Mouse (Mus musculus): ENCODE measurements around the gene Cpb2.

Gene Cpb2

DNA sequence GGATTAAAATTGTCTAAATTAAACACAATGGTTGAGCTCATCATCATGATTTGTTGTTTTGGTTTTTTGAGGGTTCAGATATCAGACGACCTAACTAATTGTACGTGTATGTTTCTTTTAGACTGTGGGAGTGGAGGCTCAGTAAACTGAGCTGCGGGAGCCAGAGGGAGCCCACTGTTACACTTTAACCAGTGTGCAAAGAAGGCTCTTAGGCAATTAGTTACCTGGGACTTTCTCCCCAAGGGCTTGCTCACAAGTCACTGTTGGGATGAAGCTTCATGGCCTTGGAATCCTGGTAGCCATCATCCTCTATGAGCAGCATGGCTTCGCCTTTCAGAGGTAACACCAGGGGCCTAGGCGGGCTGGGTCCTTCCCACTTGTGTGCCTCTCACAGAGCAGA is at the start of gene Cpb2:
Gene Cpb2, plus strand, starts transcription at position 201 of the 400 bp plus-strand sequence.
- DNase-seq (ENCODE audit: low spot score in 2 of 2) = no peak

DNA sequence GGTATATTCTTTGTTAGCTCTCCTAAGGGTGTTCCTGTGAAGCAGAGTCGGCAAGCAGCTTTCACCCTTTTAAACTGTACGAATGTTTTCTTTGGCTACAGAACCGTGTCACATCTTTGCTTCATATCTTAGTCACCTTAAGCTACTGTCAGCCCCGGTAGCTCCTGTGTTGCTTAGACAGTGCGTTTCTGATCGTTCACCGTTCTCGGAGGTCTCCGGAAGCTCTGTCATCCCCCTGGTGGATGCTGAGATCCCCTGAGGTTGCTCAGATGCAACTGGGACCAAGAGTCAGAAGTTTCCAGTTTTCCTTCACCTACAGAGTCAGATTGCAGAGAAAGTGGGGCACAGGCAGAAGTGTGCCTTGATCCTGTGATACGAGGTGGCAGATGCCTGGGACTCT is 49.7 kb upstream of the Cpb2 start:
- DNase-seq (ENCODE audit: low spot score in 2 of 2) = peak in 1 of 2 experiments; percentile 8

DNA sequence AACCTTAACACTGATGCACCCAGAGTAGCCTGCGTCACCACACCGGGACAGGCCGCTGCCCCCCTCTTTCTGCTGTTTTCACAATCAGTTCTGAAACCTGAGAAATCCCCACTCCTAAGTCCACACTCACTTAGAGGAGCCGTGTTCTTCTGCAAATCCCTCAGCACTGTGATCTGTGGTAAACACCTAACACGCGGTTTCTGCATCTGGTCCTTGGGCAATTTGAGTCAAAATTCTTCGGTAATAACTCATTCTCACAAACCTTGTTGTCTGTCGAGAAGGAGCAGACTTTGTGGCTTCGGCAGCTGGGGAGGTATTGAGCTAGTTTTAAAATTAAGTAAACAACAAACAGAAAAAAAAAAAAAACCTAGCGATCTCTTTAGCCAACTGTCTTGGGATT is 49.2 kb upstream of the Cpb2 start:
- DNase-seq (ENCODE audit: low spot score in 2 of 2) = peak; percentile 61 to 80

DNA sequence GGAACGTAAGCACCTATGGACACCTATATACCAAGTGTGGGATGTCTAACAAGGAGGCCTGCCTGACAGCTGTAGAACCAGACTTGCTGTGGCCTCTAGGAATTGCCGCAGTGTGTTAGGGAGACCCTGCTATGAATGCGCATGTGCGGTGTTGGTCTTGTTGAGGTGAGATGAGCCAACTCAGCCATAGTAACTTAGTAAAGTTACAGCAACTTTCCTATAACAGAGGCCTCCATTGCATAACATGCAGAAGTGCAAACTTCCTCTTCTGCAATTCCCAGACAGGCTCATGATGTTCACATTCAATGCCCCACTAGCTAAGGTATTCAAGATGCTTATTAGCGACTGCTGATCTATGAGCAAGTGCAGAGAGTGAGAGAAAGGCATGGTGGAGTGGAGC is 46.6 kb upstream of the Cpb2 start:
- DNase-seq (ENCODE audit: low spot score in 2 of 2) = peak in 1 of 2 experiments; percentile 7

DNA sequence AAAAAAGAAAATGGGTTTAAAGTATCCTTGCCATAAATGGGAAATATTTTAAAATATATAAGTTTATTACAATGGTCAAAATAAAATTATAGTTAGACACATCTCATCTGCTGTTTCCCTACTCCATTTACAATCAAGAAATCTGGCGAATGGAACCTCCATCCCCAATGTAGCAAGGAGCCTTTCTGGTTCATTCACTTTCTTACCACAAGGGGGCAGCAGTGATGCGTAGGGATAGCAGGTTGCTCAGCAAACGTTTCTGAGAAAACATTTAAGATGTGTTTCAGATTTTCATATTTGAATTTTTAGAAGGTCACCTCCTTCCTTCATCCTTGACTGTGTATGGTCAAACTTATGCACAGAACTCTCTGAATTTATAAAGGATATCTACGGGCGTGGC is 45.1 kb upstream of the Cpb2 start:
- DNase-seq (ENCODE audit: low spot score in 2 of 2) = peak in 1 of 2 experiments; percentile 60

DNA sequence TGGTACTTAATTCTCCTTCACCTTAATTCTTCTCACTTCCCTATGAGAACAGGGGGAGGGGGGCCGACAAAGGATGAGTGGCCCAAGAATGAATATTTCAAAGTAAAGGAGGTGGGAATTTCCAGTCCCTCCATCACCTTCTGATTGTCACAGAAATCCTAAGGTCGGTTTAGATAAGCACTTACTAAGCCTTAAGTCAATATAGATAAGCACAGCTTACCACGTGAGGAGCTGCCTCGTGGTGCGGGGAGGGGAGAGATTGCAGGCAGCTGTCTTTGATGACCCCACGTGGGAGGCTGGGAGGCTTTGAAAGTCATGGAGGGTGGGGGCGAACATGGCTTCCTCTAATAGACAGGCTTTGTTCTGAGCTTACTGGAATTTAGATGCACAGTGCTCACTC is 44.4 kb upstream of the Cpb2 start:
- no peak for DNase-seq (ENCODE audit: low spot score in 2 of 2)

DNA sequence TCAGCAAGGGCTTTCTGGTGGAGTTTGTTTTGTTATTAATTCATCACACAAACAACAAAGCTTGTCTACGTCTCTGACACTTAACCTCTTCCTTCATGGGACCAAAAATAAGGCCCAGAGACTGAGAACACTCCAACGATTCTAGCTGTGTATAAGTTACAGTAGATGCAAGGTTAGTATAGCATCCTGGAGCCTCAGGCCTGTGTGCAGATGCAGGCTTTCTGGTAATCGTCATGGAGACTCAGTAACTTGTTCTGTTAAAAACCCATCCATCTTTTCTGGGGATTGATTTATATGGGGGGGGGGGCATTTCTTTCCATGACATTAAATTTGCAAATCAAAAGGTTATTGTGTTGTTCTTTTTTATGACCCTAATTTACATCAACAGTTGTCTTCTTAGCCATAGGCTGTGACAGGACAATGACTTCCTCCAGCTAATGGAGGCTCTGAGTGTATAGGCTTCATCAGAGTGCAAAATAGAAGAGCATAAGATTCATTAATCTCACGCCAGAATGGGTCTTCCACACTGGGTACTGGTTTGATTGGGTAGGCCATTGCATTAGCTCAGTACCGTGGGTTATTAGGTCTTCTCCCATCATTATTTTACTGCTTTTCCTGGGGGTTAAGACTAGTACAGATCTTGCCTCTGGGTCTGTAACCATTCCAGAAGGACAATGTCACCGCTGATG is 36.6 kb upstream of the Cpb2 start:
- DNase-seq (ENCODE audit: low spot score in 2 of 2) = no peak

DNA sequence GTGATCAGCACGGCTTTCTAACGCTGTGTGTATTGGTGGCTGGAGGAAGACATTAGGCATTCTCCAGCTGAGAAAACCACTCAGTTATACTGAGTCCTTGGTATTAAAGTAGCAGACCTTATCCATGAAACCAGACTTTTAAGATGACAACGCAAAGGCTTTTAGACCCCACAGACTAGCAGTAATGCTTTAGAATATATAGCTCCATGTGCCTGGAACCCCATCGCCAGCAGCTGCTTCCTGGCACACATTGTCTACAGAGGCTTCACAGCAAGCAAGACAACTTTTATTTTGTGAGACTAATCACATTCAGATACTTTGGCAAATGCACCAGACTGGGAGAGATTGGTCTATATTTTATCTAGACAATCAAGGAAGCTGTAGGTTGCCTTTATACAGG is 35.8 kb upstream of the Cpb2 start:
- no peak for DNase-seq (ENCODE audit: low spot score in 2 of 2)

DNA sequence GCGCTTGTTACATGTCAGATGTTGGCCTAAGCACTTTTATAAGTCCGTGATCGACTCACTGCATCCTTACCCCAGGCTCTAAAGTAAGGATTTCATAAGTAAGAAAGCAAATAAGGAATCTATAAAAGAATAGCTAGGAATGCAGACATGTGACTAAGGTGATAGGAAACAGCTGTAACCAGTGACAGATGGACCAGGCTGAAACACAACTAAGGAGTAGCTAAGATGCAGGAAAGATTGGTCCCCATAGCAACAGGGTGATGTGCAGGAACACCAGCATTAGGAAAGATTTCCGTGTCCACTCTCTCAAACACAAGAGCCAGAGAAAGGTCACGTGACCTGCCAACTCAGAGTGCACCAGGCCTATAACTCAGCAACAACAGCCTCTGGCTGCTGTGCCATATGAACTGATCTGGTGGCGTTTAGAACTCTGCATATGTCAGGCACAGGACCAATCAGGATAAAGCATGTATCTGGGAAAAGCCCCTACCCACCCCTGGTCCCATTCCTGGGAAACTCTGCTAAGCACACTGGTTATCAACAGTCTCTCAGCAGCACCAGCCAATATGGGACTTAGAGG is 33.4 kb upstream of the Cpb2 start:
- DNase-seq (ENCODE audit: low spot score in 2 of 2) = no peak

DNA sequence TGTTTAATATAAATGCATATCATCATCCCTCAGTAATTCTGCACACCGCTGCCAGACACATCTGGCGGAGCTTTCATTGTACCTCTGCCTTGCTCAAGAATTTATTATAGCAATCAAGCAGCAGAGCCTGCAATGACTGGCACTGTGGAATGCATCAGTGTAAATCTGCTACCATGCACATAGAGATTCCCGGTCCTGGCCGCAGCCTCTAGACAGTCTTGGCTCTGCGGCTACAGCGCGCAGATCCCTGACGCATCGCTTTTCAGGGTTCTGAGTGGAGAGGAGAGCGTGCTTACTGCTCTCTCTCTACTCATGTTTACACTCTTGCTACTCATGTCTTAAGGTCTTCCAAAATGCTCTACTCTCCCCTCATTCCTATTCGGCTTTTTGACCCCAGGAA is 28.3 kb upstream of the Cpb2 start:
- DNase-seq (ENCODE audit: low spot score in 2 of 2) = no peak

DNA sequence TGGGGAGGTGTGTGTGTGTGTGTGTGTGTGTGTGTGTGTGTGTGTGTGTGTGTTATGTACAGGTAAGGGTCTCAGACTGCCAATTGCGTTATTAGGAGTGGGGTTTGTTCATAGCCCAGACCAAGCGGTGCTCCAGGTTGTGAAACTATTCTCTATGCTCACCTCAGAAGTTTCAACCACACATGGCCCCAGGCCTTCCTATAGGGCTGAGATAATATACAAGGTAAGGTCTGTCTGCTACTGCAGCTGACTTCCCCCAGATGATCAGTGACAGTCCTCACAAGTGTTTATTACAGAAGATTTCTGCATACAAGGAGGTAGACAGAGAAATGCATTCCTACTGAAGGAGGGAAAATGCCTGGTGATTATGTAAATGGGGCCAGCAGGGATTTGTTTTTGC is 23.2 kb upstream of the Cpb2 start:
- DNase-seq (ENCODE audit: low spot score in 2 of 2) = no peak

DNA sequence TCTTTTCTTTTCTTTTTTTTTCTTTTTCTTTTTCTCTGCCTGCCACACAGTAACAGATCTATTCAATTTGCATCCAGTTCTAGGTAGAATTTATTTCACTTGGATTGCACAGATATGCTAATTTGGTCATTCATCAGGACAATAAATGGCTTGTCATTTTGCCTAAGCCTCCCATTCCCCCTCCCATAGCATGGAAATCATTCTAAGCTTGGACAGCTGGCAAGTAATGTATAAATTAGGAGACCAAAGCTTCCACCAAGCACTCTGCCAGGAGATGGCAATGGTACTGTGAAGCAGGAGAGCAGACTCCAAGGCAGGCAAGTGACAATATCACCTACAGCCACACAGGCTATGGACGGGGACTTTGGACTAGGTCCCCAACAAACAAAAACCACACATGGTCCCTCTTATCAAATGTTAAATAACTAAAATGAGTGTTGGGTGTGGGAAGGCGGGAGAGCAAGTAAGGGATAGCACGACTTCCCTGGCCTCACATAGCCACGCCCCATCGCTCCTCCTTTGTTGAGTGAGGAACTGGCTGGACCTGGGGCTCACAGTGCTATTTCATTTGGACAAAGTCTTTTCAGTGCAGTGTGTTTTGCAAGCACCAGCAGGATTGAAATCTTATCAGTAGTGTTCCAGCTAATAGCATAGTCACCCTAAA is 22.7 kb upstream of the Cpb2 start:
- no peak for DNase-seq (ENCODE audit: low spot score in 2 of 2)

DNA sequence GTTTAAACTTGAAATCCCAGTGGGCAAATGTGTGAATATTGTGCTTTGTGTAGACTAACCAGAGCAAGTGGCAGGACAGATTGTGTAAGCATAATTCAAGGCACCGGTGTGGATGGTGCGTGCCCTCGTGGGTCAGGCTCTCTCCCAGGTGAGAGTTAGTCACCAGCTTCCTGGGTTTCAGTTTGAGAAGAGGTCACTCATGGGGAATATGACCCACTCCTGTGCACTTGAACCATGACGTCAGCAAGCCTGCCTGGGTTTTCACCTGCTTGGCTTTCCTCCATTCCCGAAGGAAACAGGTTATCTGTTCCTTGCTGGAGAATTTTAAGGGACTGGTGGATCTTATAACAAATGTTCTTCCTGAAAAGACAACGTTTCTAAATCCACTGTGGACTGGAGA is 19.7 kb upstream of the Cpb2 start:
- no peak for DNase-seq (ENCODE audit: low spot score in 2 of 2)

DNA sequence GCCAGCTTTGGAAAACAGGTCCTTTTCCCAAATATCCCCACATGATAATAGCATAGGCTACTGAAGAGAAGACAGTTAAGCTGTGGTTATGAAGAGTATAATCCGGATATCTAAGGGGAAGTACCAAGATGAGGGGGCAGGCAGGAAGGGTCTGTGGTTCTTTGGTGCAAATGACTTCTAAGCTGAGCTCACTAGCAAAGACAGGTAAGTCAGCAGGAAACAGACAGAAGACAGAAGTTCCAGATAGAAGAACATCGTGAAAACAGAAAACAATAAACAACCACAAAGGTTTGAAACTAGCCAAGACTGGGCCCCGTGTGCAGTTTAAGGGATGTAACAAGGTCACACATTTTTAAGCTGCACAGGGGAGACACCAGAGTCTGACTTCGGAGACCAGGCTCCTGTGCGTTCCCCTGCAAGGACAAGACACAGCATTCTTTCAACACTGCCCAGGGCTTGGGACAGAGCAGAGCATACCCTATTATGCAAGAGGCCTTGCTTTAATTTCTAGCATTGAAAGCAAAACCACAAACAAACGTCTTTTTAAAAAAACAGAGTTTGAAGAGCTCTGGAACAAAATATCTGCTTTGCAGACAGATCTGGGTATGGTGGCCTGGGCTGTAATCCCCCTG is 14.5 kb upstream of the Cpb2 start:
- peak in 1 of 2 experiments; percentile 7 for DNase-seq (ENCODE audit: low spot score in 2 of 2)

DNA sequence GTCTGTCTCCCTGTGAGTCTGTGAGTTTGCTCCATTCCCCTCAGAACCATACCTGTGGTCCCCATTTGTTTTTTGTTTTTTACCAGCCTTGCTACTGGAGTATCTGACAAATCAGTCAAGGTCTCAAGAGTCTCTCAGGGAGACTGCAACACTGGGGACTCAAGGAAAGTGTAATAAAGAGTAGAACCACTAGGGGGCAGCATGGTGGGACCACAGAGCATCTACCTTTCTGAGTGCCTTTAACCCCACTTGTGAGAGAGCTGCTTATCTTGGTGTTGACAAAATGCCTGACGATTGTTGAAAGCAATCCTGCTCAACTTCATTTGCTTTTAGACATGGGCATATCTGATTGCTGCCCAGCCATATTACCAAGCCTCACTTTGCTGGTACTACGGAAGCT is 12.3 kb upstream of the Cpb2 start:
- DNase-seq (ENCODE audit: low spot score in 2 of 2) = peak; percentile 48 to 51

DNA sequence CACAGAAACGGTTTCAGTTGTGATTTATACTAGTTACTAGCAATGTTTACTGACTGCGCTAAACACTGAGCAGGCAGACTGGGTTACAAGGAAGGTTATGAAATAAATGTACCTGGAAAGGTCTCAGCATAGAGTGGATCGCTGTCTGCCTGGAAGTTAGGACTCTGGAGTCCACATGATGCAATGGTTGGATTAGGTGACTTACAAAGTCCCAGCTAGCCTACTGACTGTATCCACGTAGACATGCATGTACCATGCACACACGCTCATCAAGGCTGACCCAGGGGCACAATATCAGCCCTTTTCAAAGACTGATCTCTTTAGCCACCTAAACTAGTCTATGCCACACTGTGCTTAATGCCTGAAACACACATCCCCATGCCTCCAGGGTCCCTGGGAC is 9.0 kb upstream of the Cpb2 start:
- no peak for DNase-seq (ENCODE audit: low spot score in 2 of 2)

DNA sequence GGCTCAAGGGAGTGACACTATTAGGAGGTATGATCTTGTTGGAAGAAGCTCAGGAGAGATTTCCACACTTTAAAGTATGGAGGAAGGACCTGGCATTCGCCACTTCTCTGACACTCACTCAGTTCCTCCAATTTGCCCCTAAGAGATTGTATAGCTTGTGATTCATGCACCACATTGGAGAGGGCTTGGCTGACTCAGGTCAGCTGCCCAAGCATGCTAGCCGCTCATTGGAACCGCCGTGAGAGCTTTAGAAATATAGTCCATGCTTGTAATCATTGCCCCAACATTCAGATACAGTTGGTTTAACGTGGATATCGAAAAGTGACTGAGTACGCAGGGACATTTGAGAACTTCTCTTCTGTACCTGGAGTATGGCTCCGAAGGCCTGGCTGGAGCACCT is 6.5 kb upstream of the Cpb2 start:
- DNase-seq (ENCODE audit: low spot score in 2 of 2) = no peak

DNA sequence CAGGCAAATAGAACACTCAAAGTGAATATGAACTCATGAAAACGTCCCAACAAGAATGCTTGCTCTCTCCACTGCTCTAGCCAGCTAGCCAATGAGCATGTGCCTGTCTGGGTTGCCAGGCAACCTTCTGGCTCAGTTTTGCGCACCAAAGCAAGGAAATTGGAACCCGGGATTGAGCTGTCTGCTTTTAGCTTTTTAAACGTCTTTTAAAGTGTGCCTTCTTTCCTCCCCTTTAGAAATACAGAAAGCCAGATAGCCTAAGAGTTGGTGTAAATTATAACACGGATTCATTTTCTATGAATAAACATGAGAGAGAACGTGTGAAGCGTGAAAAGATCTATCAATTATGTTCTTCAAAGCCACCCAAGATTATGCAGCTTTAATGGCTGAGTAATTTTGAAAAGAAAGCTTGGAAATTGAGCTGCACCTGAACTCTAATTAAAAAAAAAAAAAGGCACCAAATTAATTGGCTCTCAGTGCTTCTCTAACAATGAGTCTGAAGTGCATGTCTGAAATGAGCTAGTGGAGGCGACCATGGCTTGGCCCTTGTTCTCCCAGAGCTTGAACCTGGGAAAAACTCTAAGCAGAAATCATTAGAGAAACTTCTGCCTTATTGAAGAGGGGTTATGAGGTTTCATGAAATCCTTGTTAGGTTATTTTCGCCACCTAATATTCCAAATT is 6.0 kb upstream of the Cpb2 start:
- no peak for DNase-seq (ENCODE audit: low spot score in 2 of 2)

DNA sequence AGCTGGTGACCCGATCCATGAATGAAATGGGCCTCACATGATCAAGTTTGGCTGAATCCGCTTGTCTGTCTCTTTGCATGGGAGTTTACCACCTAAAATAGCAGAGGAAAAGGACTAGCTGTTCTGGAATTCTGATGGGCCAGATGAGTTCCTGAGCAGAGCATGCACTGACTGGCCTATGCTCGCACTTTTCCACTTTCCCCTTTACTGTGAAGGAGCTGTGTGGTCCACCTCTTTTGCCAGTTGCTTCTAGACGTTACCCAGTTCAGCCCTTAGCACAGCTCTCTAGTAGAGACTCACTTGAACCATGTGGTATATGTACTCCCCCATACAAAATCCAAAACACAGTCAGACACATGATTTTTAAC is 5.5 kb upstream of the Cpb2 start:
- DNase-seq (ENCODE audit: low spot score in 2 of 2) = no peak

DNA sequence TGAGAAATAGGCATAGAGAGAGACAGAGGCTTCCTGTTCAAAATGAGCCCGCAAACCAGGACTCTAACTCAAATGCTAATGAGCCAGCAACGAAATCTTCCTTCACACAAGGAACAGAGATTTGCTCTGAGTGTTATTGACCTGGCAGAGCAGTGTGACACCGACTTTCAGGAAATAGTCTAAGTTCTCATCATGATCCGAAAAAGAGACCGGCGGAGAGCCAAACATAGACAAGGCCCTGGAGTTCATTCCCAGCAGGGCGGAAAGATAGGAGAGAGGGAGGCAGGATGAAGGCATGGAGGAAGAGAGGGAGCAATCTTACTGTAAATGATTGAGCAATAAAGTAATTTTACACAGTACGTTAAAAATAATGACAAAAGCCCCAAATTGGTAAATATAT is 5.0 kb upstream of the Cpb2 start:
- DNase-seq (ENCODE audit: low spot score in 2 of 2) = no peak

DNA sequence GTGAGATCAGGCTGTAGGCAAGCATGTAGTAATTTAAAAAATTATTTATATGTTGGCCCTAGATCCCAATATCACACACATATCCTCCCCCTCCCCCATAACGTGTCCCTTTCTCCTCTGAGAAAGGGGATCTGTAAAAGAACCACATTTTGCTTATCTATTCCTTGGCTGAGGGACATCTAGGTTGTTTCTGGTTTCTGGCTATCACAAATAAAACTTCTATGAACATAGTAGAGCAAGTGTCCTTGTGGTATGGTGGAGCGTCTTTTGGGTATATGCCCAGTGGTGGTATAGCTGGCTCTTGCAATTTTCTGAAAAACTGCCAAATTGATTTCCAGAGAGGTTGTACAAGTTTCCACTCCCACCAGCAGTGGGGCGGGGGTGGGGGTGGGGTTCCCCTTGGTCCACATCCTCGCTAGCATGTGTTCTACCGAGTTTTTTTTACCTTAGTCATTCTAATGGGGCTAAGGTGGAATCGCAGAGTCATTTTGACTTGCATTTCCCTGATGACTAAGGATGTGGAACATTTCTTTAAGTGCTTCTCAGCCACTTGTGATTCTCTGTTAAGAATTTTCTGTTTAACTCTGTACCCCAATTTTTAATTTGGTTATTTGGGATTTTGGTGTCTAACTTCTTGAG is 3.9 kb upstream of the Cpb2 start:
- DNase-seq (ENCODE audit: low spot score in 2 of 2) = no peak
